Mouse (Mus musculus) G1E (cell line): ENCODE measurements around the gene Thsd7a.

ENCODE experiments used
- CTCF ChIP-seq: IDR thresholded peaks from 2 replicates; pipeline ENCODE4 v1.5.1; 2012; ENCODE audit warnings: low read depth, low read length, inconsistent platforms, mixed read lengths
- GATA1 ChIP-seq: IDR thresholded peaks from 2 replicates; pipeline ENCODE4 v1.6.1; 2012; ENCODE audit warnings: borderline replicate concordance, low read length, inconsistent platforms, mixed read lengths
- GATA2 ChIP-seq: IDR thresholded peaks from 2 replicates; pipeline ENCODE4 v1.6.1; 2012; ENCODE audit warnings: low read depth, low read length, inconsistent platforms, borderline replicate concordance
- POLR2AphosphoS5 ChIP-seq: IDR thresholded peaks from 2 replicates; pipeline ENCODE4 v1.6.1; 2012; ENCODE audit warnings: low read depth, low read length, inconsistent platforms; ENCODE audit not compliant: insufficient replicate concordance
- TAL1 ChIP-seq: conservative IDR thresholded peaks from 2 replicates; pipeline ENCODE4 v1.6.1; 2012; ENCODE audit warnings: low read depth, low read length, inconsistent platforms, mixed read lengths

DNA sequence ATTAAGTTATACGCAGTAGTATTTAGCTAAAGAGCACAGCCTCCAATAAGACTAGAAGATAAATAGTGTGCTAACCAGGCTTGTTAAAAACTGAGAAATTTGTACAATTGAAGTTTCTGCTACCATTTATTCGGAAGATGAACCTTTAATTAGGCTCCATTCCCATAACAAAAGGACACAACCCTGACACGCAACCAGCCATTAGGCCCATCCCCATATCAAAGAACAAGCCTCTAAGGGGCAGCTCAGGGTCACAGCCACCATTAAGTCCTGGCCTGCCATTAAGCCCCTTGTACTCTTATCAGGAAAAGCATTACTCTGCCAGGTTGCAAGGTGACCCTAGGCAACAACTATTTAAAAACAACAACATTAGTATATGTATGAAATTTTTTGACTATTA, 198.0 kb downstream of the Thsd7a start:
- TF ChIP-seq TAL1 (no peak), GATA1 (no peak), CTCF (no peak), GATA2 (no peak), POLR2AphosphoS5 (no peak)
